Mouse (Mus musculus) cerebellum, postnatal 4 days (tissue): ENCODE measurements at regions not wholly inside any gene's neighbourhood (a gene's known extent, or its start where the extent isn't known, plus 50 kb on each side); places are given as distances from the start of the nearest gene placed in this dataset.

Experiments
- DNase-seq, 2 experiments: peaks; one replicate each; pipeline ENCODE4 v3.0.0; 2022; ENCODE audit warnings: low spot score in 2 of 2, mixed read lengths in 1 of 2

- DNase-seq = no peak
These were observed 92.6 kb upstream of the Mark1 start for GRCm38 (mm10) chr1:185091816-185092558.

DNA sequence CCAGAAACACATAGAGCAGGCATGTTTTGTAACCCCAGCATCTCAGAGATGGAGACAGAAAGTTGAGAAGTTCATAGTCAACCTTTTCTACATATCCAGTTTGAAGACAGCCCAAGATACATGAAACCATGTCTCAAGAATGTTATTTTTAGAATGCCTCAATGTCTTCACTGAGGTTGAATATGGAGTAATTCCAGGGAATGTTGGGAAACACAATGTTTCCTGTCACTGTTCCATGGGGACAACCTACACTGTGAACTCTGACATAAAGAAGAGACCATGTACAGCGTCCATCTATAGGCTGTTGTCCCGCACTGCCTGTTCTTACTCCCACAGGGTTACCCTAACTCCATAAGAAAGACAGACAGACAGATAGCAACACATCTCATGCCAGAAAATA lies 89.8 kb upstream of the Mark1 start:
- DNase-seq = no peak

DNA sequence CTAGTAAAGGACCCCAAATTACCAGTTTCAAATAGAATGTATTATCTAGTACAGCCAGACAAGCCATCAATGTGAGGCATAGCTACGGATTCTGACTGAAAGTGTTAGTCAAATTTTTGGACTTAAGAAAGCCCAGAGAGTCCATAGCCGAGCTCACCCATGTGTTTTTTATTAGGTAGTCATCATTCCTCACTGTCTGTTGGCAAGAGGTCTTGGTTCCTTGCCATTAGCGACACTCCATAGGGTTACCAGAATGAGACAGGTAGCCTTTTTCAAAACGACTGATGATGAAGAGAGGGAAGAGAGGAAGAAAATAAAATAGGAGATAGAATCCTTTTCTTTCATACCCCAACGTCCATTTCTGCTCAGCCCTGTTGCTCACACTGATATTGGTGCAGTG lies 83.8 kb upstream of the Mark1 start:
- no peak for DNase-seq

- no peak for DNase-seq
These were observed 80.7 kb upstream of the Mark1 start for GRCm38 (mm10) chr1:185080118-185080517.

- no peak for DNase-seq
These were observed 80.0 kb upstream of the Mark1 start for GRCm38 (mm10) chr1:185079331-185079880.

GRCm38 (mm10) chr1:185074001-185074400 lies 74.6 kb upstream of the Mark1 start:
- no peak for DNase-seq

- no peak for DNase-seq
These were observed 73.4 kb upstream of the Mark1 start for GRCm38 (mm10) chr1:185072766-185073165.

DNA sequence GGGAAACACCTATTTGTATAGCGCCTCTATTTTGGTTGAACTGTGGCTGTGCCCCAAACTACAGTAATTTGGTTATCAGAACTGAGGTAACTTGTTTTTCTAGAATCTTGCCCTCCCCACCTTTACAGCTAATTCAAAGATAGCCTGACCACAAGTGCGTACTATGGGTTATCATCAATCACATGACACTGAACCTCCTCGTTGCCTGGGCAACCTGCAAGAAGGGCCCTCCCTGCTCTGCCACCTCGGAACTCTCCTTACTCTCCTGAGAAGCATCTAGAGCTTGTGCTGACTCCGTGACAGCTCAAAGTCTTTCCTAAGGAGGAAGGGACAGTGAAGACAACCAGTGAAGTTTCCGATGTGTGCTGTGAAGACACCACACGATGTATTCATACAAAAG lies 72.2 kb upstream of the Mark1 start:
- DNase-seq = no peak

DNA sequence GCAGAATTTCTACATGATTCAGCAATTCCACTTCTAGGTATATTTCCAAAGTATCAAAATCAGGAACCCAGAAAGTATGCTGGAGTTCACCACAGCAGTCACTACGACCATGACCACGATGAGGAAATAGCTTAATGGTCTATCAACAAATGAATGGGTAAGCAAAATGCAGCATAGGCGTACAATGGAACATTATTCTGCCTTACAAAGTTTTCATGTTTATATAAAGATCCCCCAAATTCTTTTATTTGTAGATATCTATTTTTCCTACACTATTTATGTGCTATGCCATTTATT lies 71.4 kb upstream of the Mark1 start:
- DNase-seq = no peak

- no peak for DNase-seq
These were observed 70.9 kb upstream of the Mark1 start for GRCm38 (mm10) chr1:185070062-185070852.

- DNase-seq = no peak
These were observed 68.8 kb upstream of the Mark1 start for GRCm38 (mm10) chr1:185068136-185068535.

- no peak for DNase-seq
These were observed 68.3 kb upstream of the Mark1 start for GRCm38 (mm10) chr1:185067661-185068060.

DNA sequence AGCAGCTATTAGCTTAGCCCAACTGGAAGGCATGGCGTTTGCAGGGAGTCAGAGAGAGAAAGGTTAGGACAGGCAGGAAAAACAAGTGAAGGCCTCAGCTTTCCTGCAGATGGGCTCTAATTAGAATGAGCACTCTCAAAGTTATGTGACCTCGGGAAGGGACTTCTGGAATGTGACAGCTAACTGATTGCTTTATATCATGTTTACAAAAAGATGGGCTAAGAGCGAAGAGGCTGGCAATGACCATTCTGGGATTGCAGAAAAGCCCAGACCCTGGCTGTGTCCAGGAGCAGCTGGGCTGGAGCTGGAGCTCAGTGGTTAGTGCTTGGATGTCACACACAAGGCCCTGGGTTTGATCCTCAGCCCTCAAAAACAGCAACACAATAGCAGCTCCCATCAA lies 65.7 kb upstream of the Mark1 start:
- no peak for DNase-seq

GRCm38 (mm10) chr1:185062103-185062502 lies 62.7 kb upstream of the Mark1 start:
- no peak for DNase-seq

GRCm38 (mm10) chr1:185057443-185057842 lies 58.1 kb upstream of the Mark1 start:
- no peak for DNase-seq

DNA sequence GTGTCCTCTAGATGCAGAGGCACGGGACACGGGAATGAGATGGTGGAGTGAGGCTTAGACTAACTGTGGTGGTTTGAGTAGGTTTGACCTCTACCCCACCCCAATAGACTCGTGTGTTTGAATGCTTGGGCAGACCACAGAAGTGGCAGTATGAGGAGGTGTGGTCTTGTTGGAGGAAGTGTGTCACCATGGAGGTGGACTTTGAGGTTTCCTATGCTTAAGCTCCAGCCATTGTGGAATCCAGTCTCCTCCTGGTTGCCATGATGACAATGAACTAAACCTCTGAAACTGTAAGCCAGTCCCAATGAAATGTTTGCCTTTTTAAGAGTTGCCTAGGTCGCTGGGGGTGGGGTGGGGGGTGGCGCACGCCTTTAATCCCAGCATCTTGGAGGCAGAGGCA lies 53.3 kb upstream of the Mark1 start:
- no peak for DNase-seq

DNA sequence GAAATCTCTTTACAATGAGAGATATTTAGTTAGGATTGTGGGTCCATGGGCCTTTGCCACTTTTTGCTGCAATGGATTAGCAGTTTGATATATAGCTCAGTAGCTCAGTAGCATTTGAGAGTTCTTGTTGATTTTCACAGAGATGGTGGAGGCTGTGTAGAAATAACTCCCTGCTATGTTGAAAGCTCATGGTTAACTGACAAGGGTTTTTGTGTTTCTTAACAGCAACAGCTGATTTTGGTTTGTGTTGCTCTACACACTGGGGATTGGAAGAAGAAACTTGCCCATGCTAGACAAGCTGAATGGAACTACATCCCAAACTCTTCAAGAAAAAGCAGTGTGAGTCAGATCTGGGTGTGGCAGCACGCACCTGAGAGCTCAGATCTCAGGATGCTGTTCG lies 50.6 kb upstream of the Mark1 start:
- DNase-seq = no peak
